9 mouse cellular contexts compared by ENCODE assay signal in the genomic region with DNA sequence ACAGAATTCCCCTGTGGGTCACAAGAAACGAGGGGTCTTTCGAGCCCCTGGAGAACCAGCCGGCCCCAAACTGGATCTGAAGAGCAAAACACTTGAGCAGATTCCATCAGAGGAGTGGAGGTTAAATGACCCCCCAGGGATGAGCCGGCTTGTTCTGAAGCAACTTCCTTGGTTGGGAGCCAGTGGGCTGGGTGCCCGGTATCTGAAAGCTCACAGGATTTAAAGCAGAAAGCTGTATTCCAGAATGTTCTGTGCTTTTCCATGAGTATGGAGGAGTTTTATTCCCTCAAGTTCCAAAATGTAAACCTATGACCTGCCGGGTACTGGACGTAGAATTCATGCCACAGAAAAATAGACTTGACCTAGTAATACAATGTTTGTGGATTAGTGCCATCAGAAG.
DNase-seq lines count a peak whose midpoint lies in the region; TF ChIP-seq lines count a peak whose summit lies in the region.
"Had no signal": no experiment of that assay in that cellular context is flagged by ENCODE, and none has a peak within 500 bp of the region (broad histone marks: within the 10 kb centered on the region; RNA-seq: fewer than 3 reads in every experiment).

No protein-coding gene starts in this region.

- no peaks in the 10 kb centered on the region for H3K36me3 ChIP-seq in midbrain, embryonic 10.5 days
- H3K36me3 ChIP-seq: neural tube, embryonic 13.5 days had no signal

- H3K9me3 ChIP-seq in midbrain, embryonic 10.5 days (replicated peaks): no peaks in the 10 kb centered on the region
- H3K9me3 ChIP-seq: neural tube, embryonic 13.5 days had no signal

- DNase-seq in left cerebral cortex, postnatal 14 days (ENCODE audit: low spot score in 2 of 2): peak; percentile 66 to 79
- no peak for DNase-seq in left cerebral cortex, adult 2 months (ENCODE audit: extremely low spot score in 1 of 2, low spot score in 2 of 2)
- peak; percentile 90 for DNase-seq in gastrocnemius, adult 18-20 months (ENCODE audit: low spot score)
- DNase-seq in kidney, postnatal 10 days: peak; percentile 92
- peak; percentile 67 for DNase-seq in right cerebral cortex, postnatal 14 days
- DNase-seq in MN1 (ENCODE audit: low spot score): no peak
- no peak for DNase-seq in midbrain, embryonic 10.5 days (ENCODE audit: low spot score)

- H3K4me1 ChIP-seq in midbrain, embryonic 10.5 days: no peaks in the 10 kb centered on the region

- TF ChIP-seq CTCF in left cerebral cortex, adult 2 months (IDR thresholded peaks at IDR 0.05): no peak

- no peak overlapping the region for H3K27ac ChIP-seq in left cerebral cortex, adult 2 months
- H3K27ac ChIP-seq in midbrain, embryonic 10.5 days (replicated peaks): no peak overlapping the region
- H3K27ac ChIP-seq: neural tube, embryonic 13.5 days had no signal

- no peak overlapping the region for H3K4me3 ChIP-seq in left cerebral cortex, adult 2 months
- no peak overlapping the region for H3K4me3 ChIP-seq in midbrain, embryonic 10.5 days
- H3K4me3 ChIP-seq: erythroblast, embryonic 14.5 days; neural tube, embryonic 13.5 days had no signal

- H3K27me3 ChIP-seq in midbrain, embryonic 10.5 days (ENCODE audit: low read depth, poor library complexity, severe bottlenecking): no peaks in the 10 kb centered on the region
- H3K27me3 ChIP-seq: neural tube, embryonic 13.5 days had no signal

- intact Hi-C loops in left cerebral cortex, postnatal 14 days (cut with DNase I): no loop called here
- intact Hi-C loops in left cerebral cortex, adult 2 months (cut with DNase I): no loop called here

- 96% methylated on average over 7 of the region's 7 CpGs for WGBS in midbrain, embryonic 10.5 days

Comparison
In these comparisons a context has a peak if more than half of its experiments do, and no peak if none do; other contexts are left out.
1. DNase-seq: peak in left cerebral cortex, postnatal 14 days (2 of 2), gastrocnemius, adult 18-20 months (single experiment), kidney, postnatal 10 days (single experiment) and right cerebral cortex, postnatal 14 days (single experiment); none in left cerebral cortex, adult 2 months (0 of 2), MN1 (single experiment) and midbrain, embryonic 10.5 days (single experiment).